8 mouse cellular contexts compared by ENCODE assay signal in genomic region chr2:157054816-157055215, GRCm38 (mm10). TPM values are rescaled to one million over a fixed set of nuclear protein-coding genes. Genes with fewer than 3 reads are reported as not detected.
DNase-seq lines count a peak whose midpoint lies in the region; ATAC-seq and TF ChIP-seq lines count a peak whose summit lies in the region.
"Had no signal": no experiment of that assay in that cellular context is flagged by ENCODE, and none has a peak within 500 bp of the region (broad histone marks: within the 10 kb centered on the region; RNA-seq: fewer than 3 reads in every experiment).

No protein-coding gene starts in this region.

- H3K9me3 ChIP-seq in kidney, embryonic 16.5 days (ENCODE audit: low read length) = no peaks in the 10 kb centered on the region
- no peaks in the 10 kb centered on the region for H3K9me3 ChIP-seq in ES-E14 (ENCODE audit: control insufficient read depth, insufficient read depth, low read depth, low read length)
- no peaks in the 10 kb centered on the region for H3K9me3 ChIP-seq in heart, embryonic 14.5 days (ENCODE audit: control insufficient read depth, low read length)
- H3K9me3 ChIP-seq: midbrain, embryonic 12.5 days had no signal

- no peaks in the 10 kb centered on the region; the same call in 1 of the 2 replicates for H3K4me1 ChIP-seq in kidney, adult 2 months (ENCODE audit: control insufficient read depth, insufficient read depth, low read length)
- H3K4me1 ChIP-seq in kidney, embryonic 16.5 days (ENCODE audit: insufficient read depth, low read length) = peaks cover 32% of the 10 kb centered on the region
- H3K4me1 ChIP-seq in ES-E14 (ENCODE audit: control insufficient read depth in 2 of 2, insufficient read depth in 2 of 2, low read length in 2 of 2, poor library complexity in 1 of 2) = peaks cover 2 to 33% of the 10 kb centered on the region in 2 experiments; a peak in 2 of 4 replicates
- peaks cover 39 to 73% of the 10 kb centered on the region in 2 experiments for H3K4me1 ChIP-seq in heart, embryonic 14.5 days (ENCODE audit: control insufficient read depth in 2 of 2, insufficient read depth in 2 of 2, low read length in 2 of 2)

- no peaks in the 10 kb centered on the region for H3K27me3 ChIP-seq in kidney, adult 2 months (replicated peaks; ENCODE audit: control insufficient read depth, insufficient read depth, low read length)
- no peaks in the 10 kb centered on the region for H3K27me3 ChIP-seq in kidney, embryonic 16.5 days (ENCODE audit: insufficient read depth, low read length)
- H3K27me3 ChIP-seq in heart, embryonic 14.5 days (ENCODE audit: control insufficient read depth, insufficient read depth, low read length) = no peaks in the 10 kb centered on the region
- H3K27me3 ChIP-seq: midbrain, embryonic 12.5 days had no signal

- H3K4me2 ChIP-seq in kidney, embryonic 16.5 days (replicated peaks; ENCODE audit: low read depth, low read length) = no peak overlapping the region
- H3K4me2 ChIP-seq in heart, embryonic 14.5 days (ENCODE audit: low read length) = no peak overlapping the region
- H3K4me2 ChIP-seq: midbrain, embryonic 12.5 days had no signal

- H3K4me3 ChIP-seq in kidney, adult 2 months (ENCODE audit: insufficient read depth, low read depth, low read length) = no peak overlapping the region
- no peak overlapping the region for H3K4me3 ChIP-seq in kidney, embryonic 16.5 days (ENCODE audit: low read length)
- H3K4me3 ChIP-seq in ES-E14 (ENCODE audit: insufficient read depth in 1 of 2, low read depth in 1 of 2, low read length in 2 of 2, poor library complexity in 1 of 2, severe bottlenecking in 1 of 2) = no peak overlapping the region
- H3K4me3 ChIP-seq in heart, embryonic 14.5 days (ENCODE audit: control insufficient read depth in 1 of 2, insufficient read depth in 1 of 2, low read depth in 1 of 2, low read length in 2 of 2) = no peak overlapping the region
- H3K4me3 ChIP-seq: midbrain, embryonic 12.5 days had no signal

- no peaks in the 10 kb centered on the region for H3K36me3 ChIP-seq in kidney, adult 2 months (ENCODE audit: control insufficient read depth, insufficient read depth, low read length)
- peaks cover 37% of the 10 kb centered on the region for H3K36me3 ChIP-seq in kidney, embryonic 16.5 days (ENCODE audit: insufficient read depth, low read length)
- no peaks in the 10 kb centered on the region for H3K36me3 ChIP-seq in ES-E14 (ENCODE audit: control insufficient read depth, insufficient read depth, low read length, poor library complexity, severe bottlenecking)
- peaks cover 60% of the 10 kb centered on the region for H3K36me3 ChIP-seq in heart, embryonic 14.5 days (ENCODE audit: control insufficient read depth, insufficient read depth, low read length)

- no peak for TF ChIP-seq CTCF in kidney, adult 2 months (conservative IDR thresholded peaks at IDR 0.05; ENCODE audit: insufficient read depth, insufficient read length, low read depth, low read length)

- ATAC-seq in kidney, embryonic 16.5 days (ENCODE audit: low FRiP score, low TSS enrichment) = no peak
- peak; percentile 64 for ATAC-seq in heart, embryonic 14.5 days (ENCODE audit: insufficient number of reproducible peaks, insufficient read depth, low FRiP score, low read depth)

- TF ChIP-seq POLR2A in kidney, adult 2 months (IDR thresholded peaks at IDR 0.05; ENCODE audit: low read depth, low read length) = no peak

- H3K9ac ChIP-seq in kidney, embryonic 16.5 days (replicated peaks; ENCODE audit: low read length) = no peak overlapping the region
- H3K9ac ChIP-seq in ES-E14 (ENCODE audit: insufficient read depth, low read depth, low read length, poor library complexity, severe bottlenecking) = peak overlapping the region; percentile 24; the same call in 1 of the 2 replicates
- H3K9ac ChIP-seq in heart, embryonic 14.5 days (ENCODE audit: low read length) = peak overlapping the region; percentile 49
- H3K9ac ChIP-seq: midbrain, embryonic 12.5 days had no signal

- peak overlapping the region; percentile 47 for H3K27ac ChIP-seq in kidney, adult 2 months (ENCODE audit: insufficient read depth, low read depth, low read length)
- H3K27ac ChIP-seq in kidney, embryonic 16.5 days (ENCODE audit: low read length) = no peak overlapping the region; the same call in 1 of the 2 replicates
- no peak overlapping the region for H3K27ac ChIP-seq in ES-E14 (ENCODE audit: insufficient read depth, low read depth, low read length, poor library complexity, severe bottlenecking)
- H3K27ac ChIP-seq in heart, embryonic 14.5 days (replicated peaks in 1 of 2; ENCODE audit: control insufficient read depth in 1 of 2, insufficient read depth in 1 of 2, low read depth in 2 of 2, low read length in 2 of 2) = peak overlapping the region; percentile 83 to 89
- H3K27ac ChIP-seq: midbrain, embryonic 12.5 days had no signal

- in situ Hi-C loops in ES-E14 (cut with MboI; ENCODE audit: low sequenced_read_pairs in 2 of 2, unreplicated experiment in 2 of 2) = no loop called here

- WGBS in kidney, adult 2 months = 50% methylated on average over 5 of the region's 5 CpGs
- WGBS in kidney, embryonic 16.5 days = 73% methylated on average over 5 of the region's 5 CpGs
- WGBS in heart, embryonic 14.5 days = 35% methylated on average over 5 of the region's 5 CpGs

- DNase-seq in kidney, adult 2 months = peak; percentile 43
- DNase-seq in 3T3-L1 (ENCODE audit: low read depth, low spot score) (peak; percentile 34), ES-E14 (ENCODE audit: low read depth, low spot score) (no peak)
- DNase-seq in spleen, postnatal 4 days (ENCODE audit: low spot score in 2 of 2) = no peak
- DNase-seq in thymus, postnatal 0 days (ENCODE audit: low spot score) = no peak

TF ChIP-seq in ES-E14, 5 proteins besides CTCF, POLR2A, EP300 and RAD21:
- TF ChIP-seq ZNF384 (IDR thresholded peaks at IDR 0.05; ENCODE audit: low read depth, low read length) = no peak
- TF ChIP-seq HCFC1 (IDR thresholded peaks at IDR 0.05; ENCODE audit: borderline replicate concordance, insufficient read depth, low read length) = no peak
- TF ChIP-seq CHD2 (IDR thresholded peaks at IDR 0.05; ENCODE audit: low read depth, low read length) = no peak
- TF ChIP-seq ZC3H11A (IDR thresholded peaks at IDR 0.05; ENCODE audit: borderline replicate concordance, low read depth, low read length) = no peak
- TF ChIP-seq MAFK (IDR thresholded peaks at IDR 0.05; ENCODE audit: insufficient read depth, low read depth, low read length) = no peak

RNA-seq across cellular contexts. Expression of gene Soga1, which starts 24.2 kb away (rescaled TPM):
- 5.3 and 5.4 TPM in 2 replicates for polyA plus RNA-seq in kidney, adult 2 months (2012; rRNA removed)
- 2.5 and 3.6 TPM in 2 replicates for polyA plus RNA-seq in kidney, embryonic 16.5 days (2015; fragmentation: Nextera tagmentation; extraction: Ambion mirVana)
- 11.8 and 12.8 TPM in 2 replicates for total RNA-seq in ES-E14 (2012; rRNA removed)
- polyA plus RNA-seq in heart, embryonic 14.5 days (2014; fragmentation: Nextera tagmentation; extraction: Ambion mirVana) = 4.1 and 5.0 TPM in 2 replicates
- polyA plus RNA-seq in thymus, postnatal 0 days (2015; fragmentation: Nextera tagmentation; extraction: Ambion mirVana) = 0.57 TPM in 2 replicates

RNA-seq across cellular contexts. Expression of gene Tldc2, which starts 32.0 kb away (rescaled TPM):
- 11.3 and 12.2 TPM in 2 replicates for polyA plus RNA-seq in kidney, adult 2 months (2012; rRNA removed)
- 0.53 and 0.71 TPM in 2 replicates for polyA plus RNA-seq in kidney, embryonic 16.5 days (2015; fragmentation: Nextera tagmentation; extraction: Ambion mirVana)
- not detected in 2 replicates for total RNA-seq in ES-E14 (2012; rRNA removed)
- not detected in 2 replicates for polyA plus RNA-seq in heart, embryonic 14.5 days (2014; fragmentation: Nextera tagmentation; extraction: Ambion mirVana)
- polyA plus RNA-seq in thymus, postnatal 0 days (2015; fragmentation: Nextera tagmentation; extraction: Ambion mirVana) = not detected in 2 replicates
- polyA plus RNA-seq: midbrain, embryonic 12.5 days had no signal

RNA-seq across cellular contexts. Expression of gene Dsn1, which starts 47.9 kb away (rescaled TPM):
- 2.0 and 2.4 TPM in 2 replicates for polyA plus RNA-seq in kidney, adult 2 months (2012; rRNA removed)
- polyA plus RNA-seq in kidney, embryonic 16.5 days (2015; fragmentation: Nextera tagmentation; extraction: Ambion mirVana) = 37.9 and 40.2 TPM in 2 replicates
- 25.2 and 27.9 TPM in 2 replicates for total RNA-seq in ES-E14 (2012; rRNA removed)
- polyA plus RNA-seq in heart, embryonic 14.5 days (2014; fragmentation: Nextera tagmentation; extraction: Ambion mirVana) = 35.9 and 36.8 TPM in 2 replicates
- polyA plus RNA-seq in thymus, postnatal 0 days (2015; fragmentation: Nextera tagmentation; extraction: Ambion mirVana) = 30.9 and 31.3 TPM in 2 replicates

Comparison
In these comparisons a context has a peak if more than half of its experiments do, and no peak if none do; other contexts are left out.
1. H3K27ac ChIP-seq: peak in kidney, adult 2 months (single experiment) and heart, embryonic 14.5 days (2 of 2); none in kidney, embryonic 16.5 days (single experiment) and ES-E14 (single experiment).
2. DNase-seq: peak in kidney, adult 2 months (single experiment) and 3T3-L1 (single experiment); none in ES-E14 (single experiment), spleen, postnatal 4 days (0 of 2) and thymus, postnatal 0 days (single experiment).